Mouse (Mus musculus) megakaryocyte, embryonic 14.5 days (primary cell): ENCODE data around the gene Rnls.

ENCODE experiments used
- FLI1 ChIP-seq: IDR thresholded peaks from 2 replicates; pipeline ENCODE4 v1.6.1; 2012; ENCODE audit warnings: low read length, inconsistent platforms, mixed read lengths
- GATA1 ChIP-seq: IDR thresholded peaks from 3 replicates; pipeline ENCODE4 v1.6.1; 2012; ENCODE audit warnings: mixed read lengths, low read length, inconsistent platforms, borderline replicate concordance

GRCm38 (mm10) chr19:33225858-33226705 lies 166.0 kb downstream of the Rnls start:
- no peak for TF ChIP-seq GATA1
- no peak for TF ChIP-seq FLI1
